Mouse (Mus musculus) heart, embryonic 10.5 days (tissue): ENCODE results near the gene Fbln5. TPM values are rescaled to one million over a fixed set of nuclear protein-coding genes. Genes with fewer than 3 reads are reported as not detected.

Source experiments
- DNase-seq: peaks from one replicate; pipeline ENCODE4 v3.0.0-alpha.2; 2017; ENCODE audit warnings: low spot score
- H3K27ac ChIP-seq: fragments of 300-500 bp; sonication (generic); 2 replicates; pipeline ENCODE4 v1.5.1; 2016; ENCODE audit warnings: mild to moderate bottlenecking
- H3K27me3 ChIP-seq: fragments of 300-500 bp; sonication (generic); 2 replicates; pipeline ENCODE4 v1.6.1; 2016; ENCODE audit warnings: mild to moderate bottlenecking; ENCODE audit not compliant: poor library complexity, insufficient read depth, severe bottlenecking
- H3K36me3 ChIP-seq: fragments of 300-500 bp; sonication (generic); 2 replicates; pipeline ENCODE4 v1.6.1; 2016; ENCODE audit warnings: mild to moderate bottlenecking, moderate library complexity
- H3K4me1 ChIP-seq: fragments of 300-500 bp; sonication (generic); 2 replicates; pipeline ENCODE4 v1.6.1; 2016; ENCODE audit warnings: mild to moderate bottlenecking
- H3K4me3 ChIP-seq: fragments of 300-500 bp; sonication (generic); 2 replicates; pipeline ENCODE4 v1.5.1; 2016; ENCODE audit warnings: mild to moderate bottlenecking, moderate library complexity
- H3K9me3 ChIP-seq: fragments of 300-500 bp; sonication (generic); 2 replicates; pipeline ENCODE4 v1.6.1; 2016; ENCODE audit warnings: mild to moderate bottlenecking, moderate library complexity
- WGBS: fragments of 180-500 bp; shearing (Covaris S2); methylation state at CpG from one replicate; pipeline ENCODE4 v1.1.7; 2016; 5-methylcytosine and 5-hydroxymethylcytosine counted together
- polyA plus RNA-seq: library from polyadenylated mRNA; unstranded; fragments of >200 nt; fragmentation: Nextera tagmentation; extraction: Ambion mirVana; gene quantifications from 2 replicates; pipeline ENCODE4 v1.2.1, GENCODE M21; 2016

Fbln5 gene
- polyA plus RNA-seq, 1 experiment from 2014 or later = 7.9 TPM

DNA sequence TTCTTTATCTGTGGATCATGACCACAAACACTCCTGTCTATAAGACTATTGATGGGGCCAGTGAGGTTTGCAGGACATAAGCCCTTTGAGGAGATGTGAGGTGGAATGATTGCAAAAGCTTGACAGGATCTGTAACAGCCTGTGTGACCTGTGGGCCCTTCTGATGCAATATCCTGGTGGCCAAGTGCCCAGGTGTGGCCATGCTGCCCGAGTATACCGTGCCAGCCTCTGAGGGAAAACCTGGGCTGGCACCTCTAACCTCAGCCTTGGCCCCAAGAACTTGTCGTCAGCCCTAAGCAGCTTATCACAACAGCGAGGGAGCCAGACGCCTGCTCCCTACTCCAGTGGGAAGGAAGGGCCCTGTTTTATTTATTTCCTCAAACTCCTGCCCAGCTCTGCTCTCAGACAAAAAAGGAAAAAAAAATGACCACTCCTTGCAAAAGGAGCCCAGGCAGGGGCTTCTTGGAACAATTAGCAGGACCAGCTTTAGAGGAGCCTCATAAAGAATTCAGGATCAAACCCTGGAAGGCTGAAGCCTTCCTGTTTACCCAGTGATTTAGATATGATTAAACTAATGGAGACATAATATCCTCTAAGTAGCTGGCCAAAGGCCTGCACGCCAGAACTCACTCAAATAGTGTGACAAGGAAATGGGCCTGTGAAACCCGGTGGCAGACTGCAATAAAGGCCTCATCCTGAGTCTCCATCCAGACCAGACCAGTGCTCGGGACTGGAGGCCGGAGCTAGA lies 51.4 kb downstream of the Fbln5 start:
- no peaks in the 10 kb centered on the region for H3K27me3 ChIP-seq
- H3K27ac ChIP-seq = peak overlapping the region; percentile 39
- DNase-seq = no peak

DNA sequence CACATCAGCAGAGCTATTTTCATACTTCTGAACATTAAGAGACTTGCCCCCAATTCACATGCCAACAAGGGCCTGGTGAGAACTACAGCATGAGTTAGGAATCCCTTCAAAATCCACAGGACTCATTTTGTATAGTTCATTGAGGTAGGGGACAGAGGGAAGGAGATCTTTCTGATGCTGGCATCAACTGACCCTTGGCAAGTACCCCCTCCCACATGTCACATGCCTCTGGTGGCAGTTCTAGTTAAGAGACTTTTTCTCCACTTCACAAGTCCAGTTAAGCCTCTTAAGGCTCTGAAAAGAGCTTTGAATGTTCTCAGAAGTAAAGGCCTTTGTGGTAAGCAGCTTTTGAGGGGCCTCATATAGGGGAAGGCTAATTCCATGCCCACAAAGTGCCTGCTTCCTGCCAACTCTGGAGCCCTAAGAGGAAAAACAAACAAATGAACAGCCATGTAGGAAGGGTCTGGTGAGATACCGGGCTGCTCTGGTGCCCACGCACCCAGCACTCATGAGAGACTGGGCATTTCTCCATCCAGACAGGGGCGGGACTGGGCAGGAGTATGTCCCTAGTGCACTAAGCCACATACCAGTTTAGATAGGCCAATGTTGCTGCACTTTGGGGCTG lies 52.5 kb downstream of the Fbln5 start:
- Histone ChIP-seq H3K4me3 (no peak overlapping the region), H3K27me3 (no peaks in the 10 kb centered on the region), H3K36me3 (no peaks in the 10 kb centered on the region), H3K4me1 (peaks cover 11% of the 10 kb centered on the region), H3K9me3 (no peaks in the 10 kb centered on the region), H3K27ac (no peak overlapping the region)
- DNase-seq = no peak
- WGBS = 60% methylated on average over 3 of the region's 3 CpGs

More for the DNA sequence above, 51.4 kb downstream of the Fbln5 start:
- Histone ChIP-seq H3K9me3 (no peaks in the 10 kb centered on the region), H3K4me1 (peaks cover 11% of the 10 kb centered on the region), H3K4me3 (no peak overlapping the region), H3K36me3 (no peaks in the 10 kb centered on the region)
- 34% methylated on average over 9 of the region's 9 CpGs for WGBS

- DNase-seq = no peak
These were observed 54.0 kb downstream of the Fbln5 start for GRCm38 (mm10) chr12:101764870-101765269.

DNA sequence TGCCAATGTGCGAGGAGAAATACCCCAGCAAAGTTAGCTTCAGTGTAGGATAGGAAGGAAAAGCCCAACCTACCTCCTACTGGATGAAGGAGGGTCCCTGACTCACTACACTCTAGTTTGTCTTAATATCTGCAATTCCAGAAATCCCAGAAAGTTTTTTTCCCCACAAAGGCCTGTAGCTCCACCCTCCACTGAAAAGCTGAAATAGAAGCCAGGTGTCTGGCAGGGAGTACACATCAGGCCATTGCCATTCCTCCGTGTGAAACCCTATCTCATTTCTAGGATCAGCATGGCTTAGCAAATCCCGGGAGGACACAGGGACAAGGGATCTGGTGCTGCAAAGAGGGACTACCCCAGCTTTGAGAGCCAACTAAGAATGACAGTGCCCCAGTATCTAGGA lies 55.8 kb downstream of the Fbln5 start:
- Histone ChIP-seq H3K9me3 (no peaks in the 10 kb centered on the region), H3K4me1 (peaks cover 11% of the 10 kb centered on the region), H3K4me3 (no peak overlapping the region), H3K27me3 (no peaks in the 10 kb centered on the region), H3K27ac (no peak overlapping the region), H3K36me3 (no peaks in the 10 kb centered on the region)
- WGBS = 58% methylated on average over 3 of the region's 3 CpGs
- no peak for DNase-seq

More at GRCm38 (mm10) chr12:101764870-101765269, 54.0 kb downstream of the Fbln5 start:
- H3K27ac ChIP-seq = no peak overlapping the region
- WGBS = 71% methylated on average over 5 of the region's 5 CpGs
- H3K27me3 ChIP-seq = no peaks in the 10 kb centered on the region
- H3K4me1 ChIP-seq = peaks cover 11% of the 10 kb centered on the region
- H3K4me3 ChIP-seq = no peak overlapping the region
- no peaks in the 10 kb centered on the region for H3K9me3 ChIP-seq
- no peaks in the 10 kb centered on the region for H3K36me3 ChIP-seq

- Histone ChIP-seq H3K36me3 (no peaks in the 10 kb centered on the region), H3K4me3 (no peak overlapping the region), H3K4me1 (peaks cover 5% of the 10 kb centered on the region), H3K27me3 (no peaks in the 10 kb centered on the region), H3K9me3 (no peaks in the 10 kb centered on the region), H3K27ac (no peak overlapping the region)
- no peak for DNase-seq
- WGBS = 83% methylated on average over 5 of the region's 5 CpGs
These were observed 56.8 kb downstream of the Fbln5 start for GRCm38 (mm10) chr12:101762054-101762453.

DNA sequence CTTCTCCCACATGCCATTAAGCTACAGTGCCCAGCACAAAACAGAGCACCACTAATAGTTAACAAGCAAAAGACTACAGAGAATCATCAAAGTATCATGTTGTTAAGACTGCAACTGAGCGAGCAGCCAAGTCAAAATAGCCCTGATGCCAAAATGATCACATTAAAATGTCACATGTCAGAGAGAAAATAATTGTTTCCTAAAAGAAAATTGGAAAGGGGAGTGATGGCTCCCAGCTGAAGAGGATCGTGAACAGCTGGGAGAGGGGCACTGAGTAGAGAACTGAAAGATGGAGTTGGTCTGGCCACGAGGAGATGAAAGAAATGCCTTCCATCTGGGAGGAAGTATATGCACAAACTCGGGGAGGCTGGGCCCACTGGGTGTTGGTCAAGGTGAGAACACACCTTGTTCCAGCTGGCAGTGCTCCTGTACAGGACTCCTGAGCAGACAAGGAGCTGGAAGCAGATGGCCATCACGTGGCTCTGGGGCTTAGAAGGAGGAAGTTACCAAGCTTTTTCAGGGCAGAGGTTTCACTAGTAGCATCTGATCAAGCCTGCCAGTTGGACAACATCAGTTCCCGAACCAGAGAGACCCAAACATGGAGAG lies 59.3 kb downstream of the Fbln5 start:
- DNase-seq = no peak
- Histone ChIP-seq H3K4me1 (no peaks in the 10 kb centered on the region), H3K36me3 (no peaks in the 10 kb centered on the region), H3K27me3 (no peaks in the 10 kb centered on the region), H3K9me3 (no peaks in the 10 kb centered on the region), H3K27ac (no peak overlapping the region), H3K4me3 (no peak overlapping the region)
- WGBS = 65% methylated on average over 6 of the region's 6 CpGs

- Histone ChIP-seq H3K27me3 (no peaks in the 10 kb centered on the region), H3K9me3 (no peaks in the 10 kb centered on the region), H3K27ac (no peak overlapping the region), H3K4me1 (no peaks in the 10 kb centered on the region), H3K4me3 (no peak overlapping the region), H3K36me3 (no peaks in the 10 kb centered on the region)
- DNase-seq = no peak
These were observed 60.2 kb downstream of the Fbln5 start for GRCm38 (mm10) chr12:101758698-101759097.

DNA sequence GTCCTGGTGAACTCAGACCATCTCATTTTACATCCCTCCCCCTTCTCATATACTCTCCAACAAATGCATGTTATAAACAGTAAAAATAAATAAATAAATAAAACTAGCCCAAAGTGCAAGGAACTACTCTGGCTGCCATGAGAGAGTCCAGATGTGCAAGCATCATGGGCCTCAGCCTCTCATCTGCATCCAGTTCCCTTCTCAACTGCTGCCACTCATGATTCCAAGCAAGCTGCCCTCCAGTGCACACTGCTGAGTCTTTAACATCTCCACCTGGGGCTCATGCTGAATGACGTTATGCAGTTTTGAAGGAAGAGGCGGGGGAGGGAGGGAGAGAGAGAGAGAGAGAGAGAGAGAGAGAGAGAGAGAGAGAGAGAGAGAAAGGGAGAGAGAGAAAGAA lies 76.5 kb downstream of the Fbln5 start:
- no peak for DNase-seq
- Histone ChIP-seq H3K27me3 (no peaks in the 10 kb centered on the region), H3K27ac (no peak overlapping the region), H3K4me3 (no peak overlapping the region), H3K4me1 (peaks cover 4% of the 10 kb centered on the region; the same call in 1 of the 2 replicates), H3K36me3 (no peaks in the 10 kb centered on the region), H3K9me3 (no peaks in the 10 kb centered on the region)
- WGBS = 39% methylated on average over 2 of the region's 2 CpGs

GRCm38 (mm10) chr12:101740486-101740885 lies 78.4 kb downstream of the Fbln5 start:
- Histone ChIP-seq H3K4me1 (peaks cover 4% of the 10 kb centered on the region; the same call in 1 of the 2 replicates), H3K27me3 (no peaks in the 10 kb centered on the region), H3K4me3 (no peak overlapping the region), H3K9me3 (no peaks in the 10 kb centered on the region), H3K36me3 (no peaks in the 10 kb centered on the region), H3K27ac (no peak overlapping the region)
- DNase-seq = no peak
- WGBS = 33% methylated on average over 2 of the region's 2 CpGs

- Histone ChIP-seq H3K4me3 (no peak overlapping the region), H3K36me3 (no peaks in the 10 kb centered on the region), H3K27ac (no peak overlapping the region), H3K4me1 (peaks cover 4% of the 10 kb centered on the region; the same call in 1 of the 2 replicates), H3K9me3 (no peaks in the 10 kb centered on the region), H3K27me3 (no peaks in the 10 kb centered on the region)
- no peak for DNase-seq
- 38% methylated on average over 2 of the region's 2 CpGs for WGBS
These were observed 78.8 kb downstream of the Fbln5 start for GRCm38 (mm10) chr12:101740045-101740444.

DNA sequence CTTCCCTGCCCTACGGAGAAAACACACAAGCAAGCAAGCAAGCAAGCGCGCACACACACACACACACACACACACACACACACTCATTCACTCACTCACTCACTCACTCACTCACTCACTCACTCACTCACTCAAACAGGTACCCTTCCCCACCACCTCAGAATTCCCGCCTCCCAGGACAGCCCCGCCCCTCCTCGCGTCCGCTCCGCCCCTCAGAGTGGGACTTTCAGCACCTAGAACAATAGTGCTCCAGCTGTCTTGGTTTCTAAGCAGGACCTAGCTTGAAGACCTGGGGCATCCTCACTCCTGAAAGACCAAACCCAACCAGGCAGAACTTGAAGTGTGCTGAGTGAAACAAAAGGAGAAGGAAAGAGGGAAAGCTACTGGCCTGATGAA lies 100.1 kb downstream of the Fbln5 start:
- WGBS = under 1% methylated on average over 9 of the region's 9 CpGs
- no peaks in the 10 kb centered on the region for H3K9me3 ChIP-seq
- H3K27me3 ChIP-seq = peaks cover 30% of the 10 kb centered on the region
- peak overlapping the region; percentile 24; the same call in 1 of the 2 replicates for H3K27ac ChIP-seq
- DNase-seq = no peak
- H3K4me1 ChIP-seq = peaks cover 10% of the 10 kb centered on the region; the same call in 1 of the 2 replicates
- no peaks in the 10 kb centered on the region for H3K36me3 ChIP-seq
- H3K4me3 ChIP-seq = peak overlapping the region; percentile 79

DNA sequence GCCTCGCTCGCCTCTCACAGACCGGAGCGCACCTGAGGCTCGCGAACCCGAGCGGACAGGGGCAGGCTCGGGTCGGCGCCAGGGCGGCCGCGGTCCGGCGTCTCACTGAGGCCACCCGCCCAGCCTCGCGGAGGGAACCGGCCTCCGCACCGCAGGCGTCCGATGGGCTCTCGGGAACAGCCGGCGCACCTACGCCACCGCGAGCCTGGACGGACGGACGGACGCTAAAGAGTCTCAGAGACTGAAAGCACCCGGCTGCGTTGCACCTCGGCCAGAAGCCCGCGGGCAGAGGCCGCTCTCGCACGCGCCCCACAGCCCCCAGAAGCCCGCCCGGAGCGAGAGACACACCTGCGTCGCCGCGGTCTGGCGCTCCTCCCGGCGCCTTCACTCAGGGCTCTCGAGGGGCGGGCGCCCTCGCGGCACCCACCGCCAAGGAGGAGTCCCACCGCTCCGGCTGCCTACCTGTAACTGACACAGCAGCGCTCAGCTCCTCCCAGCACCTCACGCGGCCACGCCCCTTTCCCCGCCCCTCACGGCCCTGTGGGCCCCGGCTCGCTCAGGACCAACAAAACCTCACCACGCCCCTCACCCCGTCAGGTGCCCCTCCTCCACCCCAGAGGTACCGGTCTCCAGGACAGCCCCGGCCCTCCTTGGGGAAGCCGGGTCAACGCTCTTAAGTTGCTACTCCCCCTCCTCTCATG lies 100.7 kb downstream of the Fbln5 start, which contains the start of gene Tc2n:
TSS of gene Tc2n (minus strand) at position 470 of the 701 bp plus-strand sequence.
- Histone ChIP-seq H3K27ac (peak within 1 kb of the TSS; percentile 24), H3K36me3 (no peaks in the 10 kb centered on the region), H3K9me3 (no peaks in the 10 kb centered on the region), H3K27me3 (peaks cover 30% of the 10 kb centered on the region), H3K4me3 (peak within 1 kb of the TSS; percentile 79), H3K4me1 (peaks cover 10% of the 10 kb centered on the region; the same call in 1 of the 2 replicates)
- 1% methylated on average over 74 of the region's 75 CpGs for WGBS
- peak; percentile 90 for DNase-seq
